Mouse (Mus musculus) kidney, adult 2 months (tissue): ENCODE data around the gene Chchd6.

Experiments used
- CTCF ChIP-seq: fragments of 200-500 bp; conservative IDR thresholded peaks from 2 replicates; pipeline ENCODE4 v1.5.1; 2011; ENCODE audit warnings: low read depth, mild to moderate bottlenecking, control low read depth, low read length, moderate library complexity, mixed read lengths; ENCODE audit not compliant: insufficient read depth, insufficient read length
- POLR2A ChIP-seq: fragments of 200-500 bp; IDR thresholded peaks from one replicate; pipeline ENCODE4 v1.6.1; 2011; ENCODE audit warnings: low read depth, low read length, control low read depth

DNA sequence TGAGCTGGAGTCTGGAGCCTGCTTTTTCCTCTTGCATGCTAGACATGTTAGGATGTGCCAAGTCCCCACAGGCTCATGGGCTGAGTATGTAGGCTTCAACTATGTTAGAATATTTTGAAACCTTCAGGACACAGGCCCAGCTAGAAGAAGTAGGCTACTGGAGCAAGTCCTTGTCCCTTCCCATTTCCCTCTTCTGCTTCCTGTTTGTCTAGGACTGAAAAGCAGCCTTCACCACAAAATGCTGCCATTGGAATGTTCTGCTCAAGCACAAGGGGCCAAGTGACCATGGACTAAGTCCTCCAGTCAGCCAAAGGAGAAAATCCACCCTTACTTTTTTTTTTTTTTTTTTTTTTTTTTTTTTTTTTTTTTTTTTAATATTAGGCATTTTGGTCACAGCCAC lies 164.7 kb downstream of the Chchd6 start:
- no peak for TF ChIP-seq CTCF
- no peak for TF ChIP-seq POLR2A
